Mouse (Mus musculus) frontal cortex, postnatal 10 days (tissue): ENCODE measurements around the gene Zfp568.
A peak's percentile ranks its signal among the peaks of the same experiment; 100 is the strongest.
"Not testable (repeated sequence)": the region's sequence is repeated elsewhere in the genome, so short reads cannot be mapped to it uniquely, and the experiment has no call there.

ENCODE experiments used
- DNase-seq, 2 experiments: peaks; one replicate each; pipeline ENCODE4 v3.0.0; 2022; ENCODE audit warnings: low spot score in 2 of 2, mixed read lengths in 1 of 2

Gene Zfp568

DNA sequence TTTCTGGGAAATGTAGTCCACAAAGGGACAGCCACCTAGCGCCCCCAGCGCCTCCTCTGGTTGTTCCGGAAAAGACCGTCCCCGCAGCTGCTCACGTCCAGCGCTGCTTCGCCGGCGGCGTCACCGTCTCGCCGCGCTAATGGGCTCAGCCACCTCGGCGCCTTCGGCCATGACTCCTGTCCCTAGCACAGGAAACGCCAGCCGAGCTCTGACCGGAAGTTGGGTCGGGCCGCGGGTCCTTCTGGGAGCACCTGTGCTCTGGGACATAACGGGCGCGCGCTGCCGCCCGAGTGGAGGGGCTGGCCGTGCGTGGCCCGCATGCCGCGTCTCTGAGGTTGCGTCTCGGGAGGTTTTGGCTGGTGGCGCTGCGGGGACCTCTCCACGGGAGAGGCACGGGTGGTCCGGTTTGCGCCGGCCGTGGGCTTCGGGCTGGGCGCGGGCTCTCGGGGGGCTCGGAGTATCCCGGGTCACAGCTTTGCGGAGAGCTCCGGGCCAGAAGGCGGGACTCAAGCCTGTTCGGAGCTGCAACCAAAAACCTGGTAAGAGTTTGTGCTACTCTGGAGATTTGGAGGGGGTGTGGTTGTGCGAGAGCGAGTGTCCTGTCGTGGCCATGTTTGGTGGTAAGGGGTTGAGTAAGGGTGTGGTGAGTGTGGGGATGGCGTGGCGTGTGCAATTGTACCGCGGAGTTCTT is at the start of gene Zfp568:
TSS of gene Zfp568 (plus strand) at position 266 of the 691 bp plus-strand sequence.
- DNase-seq = peak; percentile 85 to 89

DNA sequence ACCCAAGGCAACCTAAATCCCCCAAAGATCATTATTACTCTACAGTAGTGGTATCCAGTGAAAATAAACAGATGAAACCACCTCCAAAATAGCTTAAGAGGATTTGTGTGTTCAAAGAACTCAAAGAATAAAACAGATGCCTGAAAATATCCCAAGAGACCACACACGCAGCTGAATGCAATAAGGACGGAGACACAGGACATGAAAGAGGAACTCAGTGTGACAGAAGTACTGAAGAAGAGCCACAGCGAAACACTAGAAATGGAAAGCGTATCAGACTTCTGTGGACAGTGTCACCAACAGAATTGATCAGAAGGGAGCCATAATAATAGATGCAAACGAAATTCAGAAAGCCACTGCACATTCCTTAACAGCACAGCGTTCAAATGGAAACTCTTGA is 44.9 kb upstream of the Zfp568 start:
- no peak for DNase-seq

DNA sequence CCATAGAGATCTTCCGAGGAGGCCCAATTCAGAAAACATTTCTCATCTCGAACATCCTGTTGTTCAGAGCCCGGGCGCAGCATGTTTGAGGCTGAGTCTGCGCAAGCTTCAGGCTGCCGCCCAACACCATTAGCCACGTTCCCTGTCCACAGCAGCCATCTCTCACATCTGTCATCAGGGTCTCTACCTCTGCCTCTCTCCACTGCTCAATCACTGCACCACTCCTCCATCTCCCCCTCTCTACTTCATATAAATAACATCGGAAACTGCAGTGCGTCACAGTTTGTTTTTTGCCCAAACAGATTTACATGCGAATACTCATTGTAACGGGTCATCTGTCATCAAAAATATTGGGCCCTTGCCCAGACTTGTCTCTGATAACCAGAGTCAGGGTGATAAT is 42.7 kb upstream of the Zfp568 start:
- no peak for DNase-seq

DNA sequence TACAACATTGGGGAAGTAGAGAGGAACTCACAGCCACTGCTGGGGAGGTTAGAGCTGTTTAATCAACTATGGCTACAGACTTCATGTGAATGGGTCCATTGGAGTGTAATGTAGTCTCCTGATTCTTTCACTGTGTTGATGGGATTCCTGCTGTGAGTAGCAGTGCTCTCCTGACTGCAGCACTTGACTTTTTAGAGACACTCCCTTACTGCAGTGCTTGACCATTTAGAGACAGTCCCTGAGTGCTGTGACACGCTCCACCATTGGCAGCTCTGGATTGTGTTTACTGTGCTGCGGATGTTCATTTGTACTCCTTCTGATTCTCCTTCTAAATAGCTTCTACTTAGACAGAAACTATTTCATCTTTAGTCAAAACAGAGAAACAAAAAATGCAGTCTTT is 41.0 kb upstream of the Zfp568 start:
- no peak for DNase-seq

DNA sequence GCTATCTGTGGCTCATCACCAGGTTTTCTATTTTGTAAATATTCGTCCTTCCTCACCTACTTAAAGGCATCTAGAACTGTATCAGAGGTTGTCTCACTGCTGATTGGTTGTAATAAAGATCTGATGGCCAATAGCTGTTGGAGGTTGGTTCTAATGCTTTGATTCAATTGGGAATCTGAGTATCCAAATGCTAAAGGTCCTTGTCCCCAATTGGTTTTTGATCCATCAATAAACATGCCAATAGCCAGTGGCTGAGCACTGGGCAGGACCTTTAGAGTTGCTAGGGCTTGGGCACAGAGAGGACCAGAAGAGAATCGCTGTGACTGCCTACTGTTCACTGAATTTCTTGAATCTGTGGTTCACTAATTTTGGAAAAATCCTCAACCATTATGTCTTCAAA is 40.0 kb upstream of the Zfp568 start:
- DNase-seq = no peak

DNA sequence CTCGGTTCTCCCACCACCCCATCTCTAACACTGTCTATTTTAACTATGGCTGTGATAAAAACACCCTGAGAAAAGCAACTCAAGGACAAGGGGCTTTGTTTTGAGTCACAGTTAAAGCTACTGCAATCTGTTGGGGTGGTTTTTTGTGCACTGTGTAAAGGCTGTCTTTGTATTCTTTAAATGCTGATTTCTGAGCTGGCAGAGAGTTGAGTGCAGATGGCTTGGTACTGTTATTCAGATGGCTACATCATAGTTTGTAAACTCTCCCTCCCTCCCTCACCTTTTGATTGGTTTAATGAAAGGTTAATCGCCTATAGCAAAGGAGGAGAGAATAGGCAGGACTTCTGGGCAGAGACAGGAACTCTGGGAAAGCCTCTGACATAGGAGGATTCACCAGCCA is 39.6 kb upstream of the Zfp568 start:
- DNase-seq = no peak

DNA sequence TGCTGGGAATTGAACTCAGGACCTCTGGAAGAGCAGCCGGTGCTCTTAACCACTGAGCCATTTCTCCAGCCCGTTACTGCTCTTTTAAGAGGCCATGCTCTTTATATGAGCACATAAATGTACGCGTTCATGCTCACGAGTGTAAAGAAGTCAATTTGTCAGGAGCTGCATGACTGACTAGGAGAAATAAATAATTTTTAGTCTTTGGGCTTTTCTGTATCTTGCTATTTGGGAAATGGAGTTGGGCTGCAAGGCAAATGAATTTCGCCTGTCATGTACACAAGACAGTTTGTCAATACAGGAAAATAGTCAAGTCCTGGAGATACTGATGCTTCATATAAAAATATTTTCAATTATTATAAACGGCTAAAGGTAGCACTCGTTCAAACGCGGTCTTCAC is 30.7 kb upstream of the Zfp568 start:
- DNase-seq = no peak

DNA sequence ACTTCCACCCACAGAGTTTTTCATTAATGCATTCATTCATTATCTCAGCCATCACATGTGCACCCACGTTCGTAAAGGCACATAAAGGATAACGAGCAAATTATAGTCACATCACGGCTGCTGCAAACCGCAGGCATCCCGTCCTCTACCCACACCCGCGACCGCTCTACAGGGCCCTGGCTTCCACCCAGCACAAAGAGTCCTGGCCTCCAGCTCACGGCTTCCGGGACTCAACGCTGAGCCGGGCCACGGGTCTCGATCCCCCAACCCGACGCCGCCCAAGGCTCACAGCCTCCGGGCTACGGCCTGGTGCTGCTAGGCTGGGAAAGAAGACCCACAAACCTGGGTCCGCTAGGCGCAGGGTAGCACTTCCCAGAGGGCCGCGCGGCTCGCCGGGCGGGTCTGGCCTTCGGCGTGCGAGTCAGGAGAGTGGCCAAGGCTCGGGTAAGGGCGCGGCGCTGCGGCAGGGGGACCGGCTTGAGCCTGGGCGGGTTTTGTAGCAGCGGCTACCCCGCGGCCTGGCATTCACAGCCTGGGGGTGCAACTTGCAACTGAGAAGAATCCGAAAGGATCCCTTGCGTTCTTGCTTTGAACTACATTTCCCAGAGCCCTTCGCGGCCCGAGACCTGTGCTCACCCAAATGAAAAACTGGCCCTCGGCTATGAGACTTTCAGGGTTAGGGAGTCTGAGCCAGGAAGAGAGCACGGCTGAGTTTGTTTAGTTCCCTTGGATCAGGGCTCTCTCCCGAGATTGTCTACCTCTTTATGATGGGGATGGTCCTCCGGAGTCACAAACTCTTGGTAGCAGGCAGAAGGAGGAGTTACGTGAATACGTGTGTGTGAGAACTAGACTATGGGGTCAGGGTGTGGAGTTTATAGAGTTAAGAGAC is 30.0 kb upstream of the Zfp568 start, which contains the start of gene Zfp74:
TSS of gene Zfp74 (minus strand) at position 577 of the 889 bp plus-strand sequence.
- DNase-seq = peak; percentile 45 to 75

DNA sequence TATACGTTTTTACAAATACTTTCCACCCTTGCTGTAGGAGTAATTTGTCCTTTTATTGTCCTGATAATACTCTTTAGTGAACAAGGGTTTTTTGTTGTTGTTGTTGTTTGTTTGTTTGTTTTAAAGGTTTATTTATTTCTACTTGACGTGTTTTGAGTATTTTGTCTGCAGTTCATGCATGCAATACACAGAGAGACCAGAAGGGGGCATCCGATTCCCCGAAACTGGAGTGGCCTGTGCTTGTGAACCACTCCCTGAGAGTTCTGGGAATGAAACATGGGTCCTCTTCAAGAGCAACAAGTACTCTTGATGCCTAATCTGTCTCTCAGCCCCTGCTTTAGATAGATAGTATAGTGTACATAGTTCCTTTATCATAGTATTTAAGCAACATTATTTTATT is 29.0 kb upstream of the Zfp568 start:
- DNase-seq = no peak

DNA sequence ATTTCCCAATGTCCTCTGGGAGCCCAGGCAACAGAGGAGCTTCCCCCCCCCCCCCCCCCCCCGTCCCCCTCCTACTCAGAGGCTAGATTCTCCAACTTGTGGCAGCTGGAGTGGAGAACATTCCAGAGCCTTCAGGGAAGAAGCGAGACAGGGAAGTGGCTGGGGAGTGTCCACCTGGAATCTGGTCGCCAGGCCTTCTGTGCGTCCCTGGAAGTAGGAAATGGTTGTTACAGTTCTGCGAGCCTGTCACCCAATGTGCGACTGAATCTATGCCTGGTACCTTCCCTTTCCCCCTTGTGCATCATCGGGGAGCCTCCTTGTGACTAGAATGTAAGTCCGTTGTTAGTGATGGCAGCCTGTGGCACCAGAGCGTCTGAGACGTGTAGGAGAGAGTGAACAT is 27.5 kb upstream of the Zfp568 start:
- peak in 1 of 2 experiments; percentile 11 for DNase-seq

DNA sequence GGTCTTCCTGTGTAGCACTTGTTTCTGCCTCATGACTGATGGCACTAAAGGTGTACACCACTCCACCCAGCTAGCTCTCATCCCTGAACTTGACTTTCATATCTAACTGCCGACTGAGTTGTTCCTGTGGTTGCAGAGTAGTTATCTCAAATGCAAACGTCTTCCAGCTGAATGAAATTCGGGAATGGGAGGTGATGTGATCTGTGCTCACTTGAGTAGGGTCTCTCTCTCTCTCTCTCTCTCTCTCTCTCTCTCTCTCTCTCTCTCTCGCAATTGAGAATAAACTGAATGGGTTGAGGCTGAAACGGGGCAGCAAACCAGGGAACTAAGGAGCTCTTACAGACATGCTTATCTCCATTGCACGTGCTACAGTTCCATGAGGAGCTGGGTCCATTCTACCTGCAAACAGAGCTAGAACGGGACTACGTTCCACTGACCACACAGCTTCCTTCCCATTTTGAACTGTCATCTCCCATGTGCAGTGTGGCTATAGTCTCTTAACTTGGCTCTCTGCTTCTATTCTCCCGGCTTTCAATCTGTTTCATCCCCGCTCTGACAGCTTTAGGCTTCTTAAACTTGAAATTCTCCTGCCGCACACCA is 25.5 kb upstream of the Zfp568 start:
- DNase-seq = no peak

DNA sequence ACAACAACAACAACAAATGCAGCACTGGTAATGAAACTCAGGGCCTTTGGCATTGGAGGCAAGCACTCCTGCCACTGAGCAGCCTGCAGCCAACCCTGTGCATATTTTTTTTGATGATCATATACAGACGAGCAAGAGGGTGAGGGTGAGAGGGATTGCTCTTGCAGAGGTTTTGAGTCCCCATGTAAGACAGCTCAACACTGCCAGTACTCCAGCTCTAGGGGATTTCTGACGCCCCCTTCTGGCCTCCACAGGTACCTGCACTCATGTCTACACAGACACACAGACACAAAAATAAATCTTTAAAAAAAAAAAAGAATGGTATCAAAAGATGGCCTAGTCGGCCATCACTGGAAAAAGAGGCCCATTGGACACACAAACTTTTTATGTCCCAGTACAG is 24.8 kb upstream of the Zfp568 start:
- DNase-seq = no peak

DNA sequence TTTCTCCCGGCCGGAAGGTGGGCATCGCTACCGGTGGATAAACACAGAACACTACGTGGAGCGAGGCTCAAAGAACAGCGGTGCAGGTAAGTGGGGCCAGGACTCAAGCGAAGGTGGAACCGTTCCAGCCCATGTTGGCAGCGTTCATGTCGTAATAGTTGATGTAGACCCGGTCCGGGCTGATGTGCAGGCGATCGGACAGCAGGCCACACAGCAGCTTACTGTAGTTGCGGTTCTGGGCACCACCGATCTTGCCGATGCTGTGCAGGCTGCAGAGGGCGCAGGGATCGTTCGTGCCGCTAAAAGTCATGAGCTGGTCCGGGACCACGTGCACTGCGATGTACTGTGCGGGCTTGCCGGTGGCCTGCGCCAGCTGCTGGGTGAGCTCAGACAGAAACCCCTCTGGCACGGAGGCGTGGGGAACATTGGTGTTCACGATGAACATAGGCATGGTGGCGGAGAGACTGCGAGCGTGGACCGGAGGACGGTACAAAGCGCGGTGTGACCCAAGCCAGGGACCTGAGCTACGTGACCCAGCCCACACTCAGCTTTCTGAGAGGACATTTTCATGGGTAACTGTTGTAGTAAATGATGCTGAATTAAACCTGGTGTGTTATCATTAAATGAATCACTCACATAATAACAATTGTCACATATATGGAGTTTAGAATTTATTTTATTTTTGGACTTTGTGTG is 18.5 kb upstream of the Zfp568 start:
- DNase-seq = not testable (repeated sequence)

DNA sequence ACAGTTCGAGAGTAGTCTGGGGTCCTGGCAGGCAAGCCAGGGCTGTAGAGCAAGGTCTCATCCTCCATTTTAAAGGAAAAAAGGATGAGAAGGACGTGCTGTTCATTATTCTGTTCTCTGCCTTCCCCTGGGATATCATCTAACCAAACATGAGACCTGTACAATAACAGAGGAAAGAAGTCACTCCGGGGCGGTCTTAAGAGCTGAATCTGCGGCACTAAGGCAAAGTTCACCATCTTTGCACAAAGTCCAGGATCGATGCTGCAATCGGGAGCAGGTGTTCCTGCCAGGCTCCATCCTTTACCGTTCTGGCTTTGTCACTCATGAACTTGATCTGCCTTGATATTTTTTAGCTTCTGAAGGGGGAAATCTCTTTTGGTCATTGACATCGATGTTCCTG is 13.1 kb upstream of the Zfp568 start:
- DNase-seq = no peak

DNA sequence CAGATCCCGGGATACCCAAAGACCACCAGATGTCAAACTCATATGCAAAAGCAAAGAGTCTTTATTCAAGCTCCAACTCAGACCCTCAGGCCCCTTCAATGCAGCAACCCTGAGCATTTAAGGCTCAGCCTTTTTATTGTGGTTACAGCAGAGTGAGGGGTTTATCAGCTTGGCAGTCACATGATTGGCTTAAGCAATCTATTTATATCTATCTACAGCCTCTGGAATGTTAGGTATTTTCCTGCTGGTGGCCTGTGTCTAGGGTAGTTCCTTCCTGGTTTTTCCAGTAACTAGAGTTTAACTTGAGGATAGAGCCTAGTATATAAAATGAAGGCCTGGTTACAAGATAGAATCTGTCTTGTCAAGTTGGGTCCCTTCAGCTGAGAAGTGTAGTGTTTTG is 3.0 kb upstream of the Zfp568 start:
- no peak for DNase-seq

DNA sequence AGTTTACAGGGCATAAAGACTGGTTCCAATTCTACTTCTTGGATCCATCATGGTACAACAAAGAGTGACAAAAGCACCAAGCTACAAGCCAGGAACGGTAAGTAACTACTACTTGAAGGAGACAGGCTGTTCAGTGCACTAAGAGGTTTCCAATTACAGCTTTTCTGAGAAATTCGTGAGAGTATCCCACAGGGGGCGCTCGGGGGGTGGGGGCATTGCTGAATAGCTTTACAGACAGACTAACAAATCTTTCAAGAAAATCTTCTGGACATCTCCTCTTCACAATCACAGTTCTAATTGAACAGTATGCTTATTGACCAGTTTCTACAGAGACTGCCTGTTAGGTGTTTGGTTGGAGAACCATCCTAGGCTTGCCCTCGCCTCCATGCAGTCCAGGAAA is 2.3 kb upstream of the Zfp568 start:
- DNase-seq = no peak

DNA sequence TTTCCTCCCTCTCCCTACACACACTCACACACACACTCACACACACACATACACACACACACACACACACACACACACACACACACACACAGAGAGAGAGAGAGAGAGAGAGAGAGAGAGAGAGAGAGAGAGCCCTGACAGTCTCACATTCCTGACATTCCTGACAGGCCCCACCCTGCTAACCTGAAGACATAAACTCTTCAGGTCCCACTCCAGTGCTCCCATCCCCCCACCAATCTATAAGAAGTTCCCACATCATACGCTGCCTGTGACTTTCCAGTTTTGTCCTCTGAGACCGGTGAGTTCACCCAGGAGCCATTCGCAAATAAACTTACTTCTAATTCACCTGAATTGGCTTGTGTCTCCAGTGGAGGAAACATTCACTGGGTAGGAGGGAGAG is 1.9 kb upstream of the Zfp568 start:
- DNase-seq = no peak

DNA sequence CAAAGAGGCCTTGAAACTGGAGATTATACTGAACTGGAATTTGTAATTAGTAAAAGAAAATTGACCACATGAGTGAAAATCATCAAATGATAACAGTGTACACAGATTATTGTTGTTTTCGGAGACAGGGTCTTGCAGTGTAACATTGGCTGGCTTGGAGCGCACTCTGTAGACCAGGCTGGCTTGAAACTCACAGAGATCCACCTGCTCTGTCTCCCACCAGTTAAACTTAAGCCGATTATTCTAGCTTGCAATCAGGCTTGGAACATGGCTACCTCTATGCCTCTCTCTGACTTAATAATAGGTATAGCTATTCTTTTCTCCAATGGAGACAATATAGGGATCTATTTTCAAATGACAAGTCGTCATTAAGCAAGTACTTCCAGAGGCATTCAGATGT is 1.4 kb upstream of the Zfp568 start:
- no peak for DNase-seq

DNA sequence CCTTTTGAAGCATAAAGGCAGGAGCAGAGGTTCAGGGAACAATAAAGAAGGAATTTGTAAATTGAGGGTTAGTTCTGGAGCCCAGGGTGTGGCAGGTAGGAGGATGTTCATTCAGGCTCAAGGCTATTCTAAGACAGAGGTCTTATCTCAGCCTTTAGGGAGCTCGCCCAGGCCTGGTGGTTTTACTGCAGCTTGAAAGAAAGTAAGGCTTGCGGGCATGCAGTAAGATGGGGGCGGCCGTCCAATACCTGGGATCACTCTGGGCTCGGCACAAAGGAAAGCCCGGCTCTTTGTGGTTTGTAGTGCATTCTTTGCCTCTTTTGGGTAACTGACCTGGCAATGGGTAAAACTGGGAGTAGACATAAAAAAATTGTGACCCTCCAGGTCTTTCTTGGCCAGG is 824 bp upstream of the Zfp568 start:
- DNase-seq = peak in 1 of 2 experiments; percentile 7

DNA sequence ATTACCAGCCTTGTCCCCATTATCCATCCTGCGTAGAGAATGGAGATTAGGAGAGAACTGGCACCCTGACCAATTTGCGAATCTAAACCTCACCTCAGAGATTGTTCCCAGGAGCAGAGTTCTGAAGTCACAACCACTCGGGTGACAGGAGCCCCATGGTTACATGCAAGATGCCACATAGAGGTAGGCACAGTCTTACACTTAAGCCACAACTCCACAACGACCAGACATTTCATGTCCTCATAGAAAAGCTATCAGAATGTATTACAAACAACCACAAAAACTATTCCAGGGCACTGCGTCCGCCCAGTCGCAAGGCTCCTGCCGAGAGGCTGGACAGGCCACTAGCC is 440 bp upstream of the Zfp568 start:
- DNase-seq = no peak

DNA sequence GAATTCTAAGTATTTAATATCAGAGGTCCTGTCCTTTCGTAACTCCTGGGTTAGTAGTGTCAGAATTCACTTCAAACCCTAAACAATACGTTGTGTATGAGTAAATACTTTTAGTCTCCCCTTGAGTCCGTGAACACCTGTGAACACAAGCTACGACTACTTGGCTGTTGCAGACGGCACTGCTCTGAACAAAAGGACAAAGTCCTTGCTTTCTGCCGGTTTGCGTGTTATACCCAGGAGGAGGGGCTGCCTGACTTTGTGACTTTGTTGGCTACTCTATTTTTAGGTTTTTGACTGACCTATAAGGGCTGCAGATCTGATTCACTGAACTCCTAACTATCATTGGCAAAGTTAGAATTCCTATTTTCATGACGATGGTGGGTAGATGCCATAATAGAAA is 2.3 kb downstream of the Zfp568 start:
- DNase-seq = no peak

DNA sequence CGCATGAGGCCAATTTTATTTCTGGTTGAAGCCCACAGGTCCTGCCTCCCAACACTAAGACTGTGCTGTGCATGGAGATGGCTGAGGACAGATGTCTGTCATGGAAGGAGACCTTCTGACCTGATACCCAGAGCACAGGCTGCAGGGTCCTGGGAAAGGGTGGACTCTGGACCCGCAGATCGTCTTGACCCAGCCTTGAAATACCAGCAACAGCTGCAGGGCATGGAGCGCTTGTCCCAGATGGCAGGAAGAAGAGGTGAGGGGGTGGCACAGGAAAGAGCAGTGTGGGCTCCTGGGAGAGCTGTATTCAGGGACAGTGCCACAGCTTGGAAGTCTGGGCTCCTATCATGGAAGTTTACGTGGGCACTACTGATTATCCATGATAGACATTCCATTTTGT is 3.8 kb downstream of the Zfp568 start:
- no peak for DNase-seq
